Mouse (Mus musculus): ENCODE measurements around the gene Ciita. TPM values are rescaled to one million over a fixed set of nuclear protein-coding genes. Genes with fewer than 3 reads are reported as not detected.

The Ciita gene
- polyA plus RNA-seq, 1 experiment from 2014 or later = 0.59 TPM

- 63% methylated on average over 1 of the region's 1 CpGs for WGBS
- no peaks in the 10 kb centered on the region for H3K4me1 ChIP-seq (ENCODE audit: control insufficient read depth in 2 of 2, insufficient read depth in 2 of 2, low read length in 2 of 2)
- H3K9ac ChIP-seq (ENCODE audit: low read length) = no peak overlapping the region
- ATAC-seq (ENCODE audit: insufficient number of reproducible peaks, insufficient read depth, low FRiP score, low read depth) = no peak
- peaks cover 5% of the 10 kb centered on the region; the same call in 1 of the 2 replicates for H3K27me3 ChIP-seq (ENCODE audit: control insufficient read depth, insufficient read depth, low read length)
- no peak overlapping the region for H3K27ac ChIP-seq (replicated peaks in 1 of 2; ENCODE audit: control insufficient read depth in 1 of 2, insufficient read depth in 1 of 2, low read depth in 2 of 2, low read length in 2 of 2)
- H3K9me3 ChIP-seq (ENCODE audit: control insufficient read depth, low read length) = no peaks in the 10 kb centered on the region
- no peak overlapping the region for H3K4me2 ChIP-seq (ENCODE audit: low read length)
- no peak overlapping the region for H3K4me3 ChIP-seq (ENCODE audit: control insufficient read depth in 1 of 2, insufficient read depth in 1 of 2, low read depth in 1 of 2, low read length in 2 of 2)
- no peaks in the 10 kb centered on the region for H3K36me3 ChIP-seq (ENCODE audit: control insufficient read depth, insufficient read depth, low read length)
Measured at GRCm38 (mm10) chr16:10499122-10499521, 19.3 kb downstream of the Ciita start.

- no peak for ATAC-seq (ENCODE audit: insufficient number of reproducible peaks, insufficient read depth, low FRiP score, low read depth)
- no peaks in the 10 kb centered on the region for H3K4me1 ChIP-seq (ENCODE audit: control insufficient read depth in 2 of 2, insufficient read depth in 2 of 2, low read length in 2 of 2)
- no peak overlapping the region for H3K4me3 ChIP-seq (ENCODE audit: control insufficient read depth in 1 of 2, insufficient read depth in 1 of 2, low read depth in 1 of 2, low read length in 2 of 2)
- H3K27me3 ChIP-seq (ENCODE audit: control insufficient read depth, insufficient read depth, low read length) = peaks cover 5% of the 10 kb centered on the region; the same call in 1 of the 2 replicates
- no peak overlapping the region for H3K9ac ChIP-seq (ENCODE audit: low read length)
- H3K36me3 ChIP-seq (ENCODE audit: control insufficient read depth, insufficient read depth, low read length) = no peaks in the 10 kb centered on the region
- no peak overlapping the region for H3K27ac ChIP-seq (replicated peaks in 1 of 2; ENCODE audit: control insufficient read depth in 1 of 2, insufficient read depth in 1 of 2, low read depth in 2 of 2, low read length in 2 of 2)
- WGBS = 9% methylated on average over 8 of the region's 8 CpGs
- H3K4me2 ChIP-seq (ENCODE audit: low read length) = no peak overlapping the region
- H3K9me3 ChIP-seq (ENCODE audit: control insufficient read depth, low read length) = no peaks in the 10 kb centered on the region
Measured at GRCm38 (mm10) chr16:10501865-10502264, 22.0 kb downstream of the Ciita start.

GRCm38 (mm10) chr16:10503058-10503457 lies 23.2 kb downstream of the Ciita start:
- Histone ChIP-seq H3K9ac (ENCODE audit: low read length) (no peak overlapping the region), H3K36me3 (ENCODE audit: control insufficient read depth, insufficient read depth, low read length) (no peaks in the 10 kb centered on the region), H3K4me2 (ENCODE audit: low read length) (no peak overlapping the region), H3K4me1 (ENCODE audit: control insufficient read depth in 2 of 2, insufficient read depth in 2 of 2, low read length in 2 of 2) (no peaks in the 10 kb centered on the region), H3K4me3 (ENCODE audit: control insufficient read depth in 1 of 2, insufficient read depth in 1 of 2, low read depth in 1 of 2, low read length in 2 of 2) (no peak overlapping the region), H3K27me3 (ENCODE audit: control insufficient read depth, insufficient read depth, low read length) (peaks cover 12% of the 10 kb centered on the region; the same call in 1 of the 2 replicates), H3K27ac (replicated peaks in 1 of 2; ENCODE audit: control insufficient read depth in 1 of 2, insufficient read depth in 1 of 2, low read depth in 2 of 2, low read length in 2 of 2) (no peak overlapping the region), H3K9me3 (ENCODE audit: control insufficient read depth, low read length) (no peaks in the 10 kb centered on the region)
- 68% methylated on average over 2 of the region's 2 CpGs for WGBS
- ATAC-seq (ENCODE audit: insufficient number of reproducible peaks, insufficient read depth, low FRiP score, low read depth) = no peak

GRCm38 (mm10) chr16:10507445-10507844 lies 27.6 kb downstream of the Ciita start:
- H3K27me3 ChIP-seq (ENCODE audit: control insufficient read depth, insufficient read depth, low read length) = peaks cover 17% of the 10 kb centered on the region
- no peaks in the 10 kb centered on the region for H3K36me3 ChIP-seq (ENCODE audit: control insufficient read depth, insufficient read depth, low read length)
- H3K9me3 ChIP-seq (ENCODE audit: control insufficient read depth, low read length) = no peaks in the 10 kb centered on the region
- WGBS = 68% methylated on average over 4 of the region's 4 CpGs
- no peak overlapping the region for H3K4me3 ChIP-seq (ENCODE audit: control insufficient read depth in 1 of 2, insufficient read depth in 1 of 2, low read depth in 1 of 2, low read length in 2 of 2)
- H3K4me1 ChIP-seq (ENCODE audit: control insufficient read depth in 2 of 2, insufficient read depth in 2 of 2, low read length in 2 of 2) = no peaks in the 10 kb centered on the region; a peak in 1 of 4 replicates
- ATAC-seq (ENCODE audit: insufficient number of reproducible peaks, insufficient read depth, low FRiP score, low read depth) = no peak
- H3K27ac ChIP-seq (replicated peaks in 1 of 2; ENCODE audit: control insufficient read depth in 1 of 2, insufficient read depth in 1 of 2, low read depth in 2 of 2, low read length in 2 of 2) = no peak overlapping the region
- H3K4me2 ChIP-seq (ENCODE audit: low read length) = no peak overlapping the region
- H3K9ac ChIP-seq (ENCODE audit: low read length) = no peak overlapping the region

- Histone ChIP-seq H3K4me1 (ENCODE audit: control insufficient read depth in 2 of 2, insufficient read depth in 2 of 2, low read length in 2 of 2) (no peaks in the 10 kb centered on the region; a peak in 1 of 4 replicates), H3K4me2 (ENCODE audit: low read length) (no peak overlapping the region), H3K9ac (ENCODE audit: low read length) (no peak overlapping the region), H3K27me3 (ENCODE audit: control insufficient read depth, insufficient read depth, low read length) (peaks cover 14% of the 10 kb centered on the region; the same call in 1 of the 2 replicates), H3K27ac (replicated peaks in 1 of 2; ENCODE audit: control insufficient read depth in 1 of 2, insufficient read depth in 1 of 2, low read depth in 2 of 2, low read length in 2 of 2) (no peak overlapping the region), H3K36me3 (ENCODE audit: control insufficient read depth, insufficient read depth, low read length) (no peaks in the 10 kb centered on the region), H3K9me3 (ENCODE audit: control insufficient read depth, low read length) (no peaks in the 10 kb centered on the region), H3K4me3 (ENCODE audit: control insufficient read depth in 1 of 2, insufficient read depth in 1 of 2, low read depth in 1 of 2, low read length in 2 of 2) (no peak overlapping the region)
- ATAC-seq (ENCODE audit: insufficient number of reproducible peaks, insufficient read depth, low FRiP score, low read depth) = no peak
- WGBS = 56% methylated on average over 6 of the region's 6 CpGs
Measured at GRCm38 (mm10) chr16:10508691-10509090, 28.8 kb downstream of the Ciita start.

- no peak for ATAC-seq (ENCODE audit: insufficient number of reproducible peaks, insufficient read depth, low FRiP score, low read depth)
- H3K9me3 ChIP-seq (ENCODE audit: control insufficient read depth, low read length) = no peaks in the 10 kb centered on the region
- H3K27ac ChIP-seq (replicated peaks in 1 of 2; ENCODE audit: control insufficient read depth in 1 of 2, insufficient read depth in 1 of 2, low read depth in 2 of 2, low read length in 2 of 2) = no peak overlapping the region
- WGBS = 48% methylated on average over 14 of the region's 14 CpGs
- H3K4me3 ChIP-seq (ENCODE audit: control insufficient read depth in 1 of 2, insufficient read depth in 1 of 2, low read depth in 1 of 2, low read length in 2 of 2) = no peak overlapping the region
- H3K4me2 ChIP-seq (ENCODE audit: low read length) = no peak overlapping the region
- no peak overlapping the region for H3K9ac ChIP-seq (ENCODE audit: low read length)
- no peaks in the 10 kb centered on the region for H3K36me3 ChIP-seq (ENCODE audit: control insufficient read depth, insufficient read depth, low read length)
- H3K4me1 ChIP-seq (ENCODE audit: control insufficient read depth in 2 of 2, insufficient read depth in 2 of 2, low read length in 2 of 2) = no peaks in the 10 kb centered on the region; a peak in 1 of 4 replicates
- peaks cover 14% of the 10 kb centered on the region; the same call in 1 of the 2 replicates for H3K27me3 ChIP-seq (ENCODE audit: control insufficient read depth, insufficient read depth, low read length)
Measured at GRCm38 (mm10) chr16:10510477-10511133, 30.7 kb downstream of the Ciita start.

GRCm38 (mm10) chr16:10511134-10511520 lies 31.3 kb downstream of the Ciita start:
- no peak for ATAC-seq (ENCODE audit: insufficient number of reproducible peaks, insufficient read depth, low FRiP score, low read depth)
- Histone ChIP-seq H3K9ac (ENCODE audit: low read length) (no peak overlapping the region), H3K27ac (replicated peaks in 1 of 2; ENCODE audit: control insufficient read depth in 1 of 2, insufficient read depth in 1 of 2, low read depth in 2 of 2, low read length in 2 of 2) (no peak overlapping the region), H3K36me3 (ENCODE audit: control insufficient read depth, insufficient read depth, low read length) (no peaks in the 10 kb centered on the region), H3K4me3 (ENCODE audit: control insufficient read depth in 1 of 2, insufficient read depth in 1 of 2, low read depth in 1 of 2, low read length in 2 of 2) (no peak overlapping the region), H3K4me1 (ENCODE audit: control insufficient read depth in 2 of 2, insufficient read depth in 2 of 2, low read length in 2 of 2) (no peaks in the 10 kb centered on the region; a peak in 1 of 4 replicates), H3K27me3 (ENCODE audit: control insufficient read depth, insufficient read depth, low read length) (peaks cover 14% of the 10 kb centered on the region; the same call in 1 of the 2 replicates), H3K4me2 (ENCODE audit: low read length) (no peak overlapping the region), H3K9me3 (ENCODE audit: control insufficient read depth, low read length) (no peaks in the 10 kb centered on the region)
- 80% methylated on average over 12 of the region's 12 CpGs for WGBS
